In genomic region chr19:7416834-7417735, GRCm38 (mm10) we compare ENCODE assay signal across 8 mouse cellular contexts. TPM values are rescaled to one million over a fixed set of nuclear protein-coding genes. Genes with fewer than 3 reads are reported as not detected.
A peak's percentile ranks its signal among the peaks of the same experiment; 100 is the strongest.
DNase-seq lines count a peak whose midpoint lies in the region; ATAC-seq and TF ChIP-seq lines count a peak whose summit lies in the region.

Gene 2700081O15Rik (plus strand): TSS chr19:7417625.

- WGBS in cerebellum, adult 2 months: 1% methylated on average over 106 of the region's 107 CpGs

- 0 out of 2 replicates have a peak within 1 kb of the TSS, but pooled peaks have one; percentile 3 for H3K27ac ChIP-seq in cerebellum, adult 2 months (ENCODE audit: insufficient read depth, low read length)

- H3K27me3 ChIP-seq in cerebellum, adult 2 months (ENCODE audit: control insufficient read depth, insufficient read depth, low read length): no peaks in the 10 kb centered on the region; the same call in 1 of the 2 replicates

- ATAC-seq in hematopoietic stem cell, adult 5-6 weeks (replicated peaks in 1 of 2; ENCODE audit: insufficient read depth in 1 of 2, low FRiP score in 2 of 2, low TSS enrichment in 1 of 2, low read depth in 1 of 2, poor library complexity in 2 of 2, severe bottlenecking in 2 of 2): peak; percentile 40; a peak in 3 of 4 replicates

- TF ChIP-seq POLR2A in cerebellum, adult 2 months (IDR thresholded peaks at IDR 0.05; ENCODE audit: borderline replicate concordance, insufficient read depth, low read length): no peak

- peak; percentile 94 for DNase-seq in NIH3T3 (ENCODE audit: low read depth)
- peak; percentile 65 to 67 for DNase-seq in cerebellum, adult 2 months
- DNase-seq in frontal cortex, postnatal 10 days (ENCODE audit: low spot score in 2 of 2): peak; percentile 50 to 78
- peak; percentile 73 to 81 for DNase-seq in layer of hippocampus, postnatal 14 days (ENCODE audit: low spot score in 2 of 2)
- peak; percentile 80 for DNase-seq in lung, postnatal 14 days
- DNase-seq in right cerebral cortex, adult 18-20 months: peak; percentile 72
- DNase-seq in urinary bladder, postnatal 14 days (ENCODE audit: low spot score): peak; percentile 84

- H3K4me1 ChIP-seq in cerebellum, adult 2 months (ENCODE audit: control insufficient read depth, insufficient read depth, low read length): no peaks in the 10 kb centered on the region

- peak within 1 kb of the TSS; percentile 79 for H3K4me3 ChIP-seq in cerebellum, adult 2 months (replicated peaks; ENCODE audit: insufficient read depth, low read depth, low read length)

- no peak for TF ChIP-seq CTCF in cerebellum, adult 2 months (IDR thresholded peaks at IDR 0.05; ENCODE audit: borderline replicate concordance, insufficient read depth, low read depth, low read length)

RNA-seq across cellular contexts. Expression of gene 2700081O15Rik, which starts in this region (rescaled TPM):
- polyA plus RNA-seq in cerebellum, adult 2 months (2012; rRNA removed): 16.3 and 16.6 TPM in 2 replicates
- 8.1 and 12.4 TPM in 2 replicates for total RNA-seq in hematopoietic stem cell, adult 5-6 weeks (2017)
- total RNA-seq in layer of hippocampus, postnatal 14 days (2021): 10 to 100 TPM; 57.8 to 64.3 TPM

Comparison
In these comparisons a context has a peak if more than half of its experiments do, and no peak if none do; other contexts are left out.
1. Peak in every context shown above with its lines: DNase-seq, ATAC-seq, H3K4me3 ChIP-seq and H3K27ac ChIP-seq.